Mouse (Mus musculus) intestine, postnatal 0 days (tissue): ENCODE results near the gene Kcnn4. TPM values are rescaled to one million over a fixed set of nuclear protein-coding genes. Genes with fewer than 3 reads are reported as not detected.

Experiments used
- ATAC-seq: fragments of 200-750 bp; cut with Nextera tagmentation; 2 replicates; pipeline ENCODE4 v1.8.0; 2017; ENCODE audit warnings: mild to moderate bottlenecking, moderate TSS enrichment, moderate library complexity
- H3K27ac ChIP-seq: fragments of 300-500 bp; sonication (generic); 2 replicates; pipeline ENCODE4 v1.5.1; 2014; ENCODE audit warnings: mild to moderate bottlenecking, low read depth, low read length, moderate library complexity
- H3K27me3 ChIP-seq: fragments of 300-500 bp; sonication (generic); replicated peaks from 2 replicates; pipeline ENCODE4 v1.6.1; 2014; ENCODE audit warnings: low read length, mixed read lengths; ENCODE audit not compliant: control insufficient read depth, insufficient read depth
- H3K36me3 ChIP-seq: fragments of 300-500 bp; sonication (generic); 2 replicates; pipeline ENCODE4 v1.6.1; 2014; ENCODE audit warnings: mild to moderate bottlenecking, moderate library complexity; ENCODE audit not compliant: control insufficient read depth, insufficient read depth
- H3K4me1 ChIP-seq: fragments of 300-500 bp; sonication (generic); replicated peaks from 2 replicates; pipeline ENCODE4 v1.6.1; 2014; ENCODE audit warnings: antibody characterized with exemption, low read length, mixed read lengths; ENCODE audit not compliant: control insufficient read depth, insufficient read depth
- H3K4me2 ChIP-seq: fragments of 300-500 bp; sonication (generic); replicated peaks from 2 replicates; pipeline ENCODE4 v1.6.1; 2014; ENCODE audit warnings: low read depth, mild to moderate bottlenecking, moderate library complexity
- H3K4me3 ChIP-seq: fragments of 300-500 bp; sonication (generic); 2 replicates; pipeline ENCODE4 v1.5.1; 2014; ENCODE audit warnings: low read depth, low read length
- H3K9ac ChIP-seq: fragments of 300-500 bp; sonication (generic); 2 replicates; pipeline ENCODE4 v1.6.1; 2014; ENCODE audit warnings: mild to moderate bottlenecking, low read depth, low read length
- H3K9me3 ChIP-seq: fragments of 300-500 bp; sonication (generic); 2 replicates; pipeline ENCODE4 v1.6.1; 2016; ENCODE audit warnings: mixed run types; ENCODE audit not compliant: control insufficient read depth
- CTCF ChIP-seq: sonication (generic); IDR thresholded peaks from 2 replicates; pipeline ENCODE4 v1.5.1; 2016; ENCODE audit warnings: low read depth, mild to moderate bottlenecking, control low read depth, antibody characterized with exemption, moderate library complexity
- WGBS: fragments of 180-500 bp; shearing (Covaris S2); extraction: QIAGEN DNeasy Blood & Tissue Kit; methylation state at CpG from one replicate; pipeline ENCODE4 v1.1.7; 2014; 5-methylcytosine and 5-hydroxymethylcytosine counted together
- polyA plus RNA-seq: library from polyadenylated mRNA; unstranded; fragments of >200 nt; fragmentation: Nextera tagmentation; extraction: Ambion mirVana; gene quantifications from 2 replicates; pipeline ENCODE4 v1.2.1, GENCODE M21; 2015

Kcnn4 gene
- polyA plus RNA-seq, 1 experiment from 2014 or later, result 3.2 TPM

- H3K9me3 ChIP-seq, result no peaks in the 10 kb centered on the region
- peaks cover 4% of the 10 kb centered on the region; the same call in 1 of the 2 replicates for H3K4me1 ChIP-seq
- H3K36me3 ChIP-seq, result no peaks in the 10 kb centered on the region
- H3K27ac ChIP-seq, result no peak overlapping the region
- H3K4me2 ChIP-seq, result peak overlapping the region; percentile 61
- H3K27me3 ChIP-seq, result 0 out of 2 replicates have a peak, but pooled peaks cover 5% of the 10 kb centered on the region
- WGBS, result 9% methylated on average over 48 of the region's 49 CpGs
- no peak overlapping the region for H3K9ac ChIP-seq
- peak; percentile 73 for TF ChIP-seq CTCF
- H3K4me3 ChIP-seq, result peak overlapping the region; percentile 21
- ATAC-seq, result peak; percentile 76
Observed at GRCm38 (mm10) chr7:24377091-24377865, 7.2 kb downstream of the Kcnn4 start.

DNA sequence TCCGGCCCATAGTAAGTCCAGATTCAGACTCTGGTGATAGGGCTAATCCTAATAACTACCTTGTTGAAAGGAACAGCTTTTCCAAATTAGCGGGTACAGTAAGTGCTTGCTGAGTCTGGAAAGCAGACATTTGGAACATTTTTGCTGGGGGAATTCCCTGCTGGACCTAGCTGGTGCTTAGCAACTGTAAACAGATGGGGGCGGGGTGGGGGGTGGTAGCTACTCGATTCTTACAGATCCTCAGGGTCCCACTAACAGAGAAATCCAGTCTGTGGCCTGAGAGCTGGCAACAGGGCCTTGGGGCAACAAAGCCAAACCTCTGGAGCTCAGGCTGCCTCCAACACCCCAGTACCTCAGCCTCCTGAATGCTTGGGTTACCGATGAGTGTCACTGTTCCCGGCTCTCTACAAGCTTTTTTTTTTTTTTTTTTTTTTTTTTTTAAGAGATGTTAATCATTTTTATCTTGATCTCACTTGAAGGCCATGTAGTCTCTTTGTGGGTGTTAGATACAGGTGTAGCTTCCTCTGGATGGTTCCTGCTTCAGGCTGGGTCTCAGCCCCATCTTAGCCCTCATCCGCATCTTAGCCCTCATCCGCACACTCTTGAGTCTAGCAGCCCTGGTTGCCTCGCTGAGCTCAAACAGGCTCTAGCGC is 8.1 kb downstream of the Kcnn4 start:
- Histone ChIP-seq H3K4me2 (no peak overlapping the region), H3K27ac (no peak overlapping the region), H3K9me3 (no peaks in the 10 kb centered on the region), H3K27me3 (0 out of 2 replicates have a peak, but pooled peaks cover 5% of the 10 kb centered on the region), H3K4me3 (no peak overlapping the region), H3K9ac (no peak overlapping the region), H3K4me1 (0 out of 2 replicates have a peak, but pooled peaks cover 4% of the 10 kb centered on the region), H3K36me3 (no peaks in the 10 kb centered on the region)
- TF ChIP-seq CTCF, result no peak
- ATAC-seq, result no peak
- 77% methylated on average over 10 of the region's 10 CpGs for WGBS

GRCm38 (mm10) chr7:24379934-24380333 is 9.9 kb downstream of the Kcnn4 start:
- no peaks in the 10 kb centered on the region for H3K9me3 ChIP-seq
- TF ChIP-seq CTCF, result no peak
- 66% methylated on average over 7 of the region's 7 CpGs for WGBS
- H3K27ac ChIP-seq, result no peak overlapping the region
- 0 out of 2 replicates have a peak, but pooled peaks cover 5% of the 10 kb centered on the region for H3K27me3 ChIP-seq
- no peak overlapping the region for H3K4me2 ChIP-seq
- no peak overlapping the region for H3K9ac ChIP-seq
- ATAC-seq, result no peak
- no peak overlapping the region for H3K4me3 ChIP-seq
- H3K36me3 ChIP-seq, result no peaks in the 10 kb centered on the region
- H3K4me1 ChIP-seq, result 0 out of 2 replicates have a peak, but pooled peaks cover 4% of the 10 kb centered on the region

- H3K4me1 ChIP-seq, result 0 out of 2 replicates have a peak, but pooled peaks cover 4% of the 10 kb centered on the region
- H3K27ac ChIP-seq, result no peak overlapping the region
- H3K36me3 ChIP-seq, result no peaks in the 10 kb centered on the region
- H3K9me3 ChIP-seq, result no peaks in the 10 kb centered on the region
- H3K4me3 ChIP-seq, result no peak overlapping the region
- H3K27me3 ChIP-seq, result 0 out of 2 replicates have a peak, but pooled peaks cover 5% of the 10 kb centered on the region
- no peak overlapping the region for H3K9ac ChIP-seq
- ATAC-seq, result no peak
- TF ChIP-seq CTCF, result no peak
- 55% methylated on average over 2 of the region's 2 CpGs for WGBS
- no peak overlapping the region for H3K4me2 ChIP-seq
Observed at GRCm38 (mm10) chr7:24380370-24380769, 10.3 kb downstream of the Kcnn4 start.

GRCm38 (mm10) chr7:24382730-24383372 is 12.8 kb downstream of the Kcnn4 start:
- Histone ChIP-seq H3K9ac (no peak overlapping the region), H3K4me1 (no peaks in the 10 kb centered on the region), H3K4me3 (no peak overlapping the region), H3K27me3 (no peaks in the 10 kb centered on the region), H3K4me2 (no peak overlapping the region), H3K36me3 (no peaks in the 10 kb centered on the region), H3K9me3 (no peaks in the 10 kb centered on the region), H3K27ac (no peak overlapping the region)
- no peak for TF ChIP-seq CTCF
- no peak for ATAC-seq
- 66% methylated on average over 16 of the region's 16 CpGs for WGBS

GRCm38 (mm10) chr7:24384070-24384469 is 14.0 kb downstream of the Kcnn4 start:
- Histone ChIP-seq H3K9ac (no peak overlapping the region), H3K4me1 (no peaks in the 10 kb centered on the region), H3K4me3 (no peak overlapping the region), H3K9me3 (no peaks in the 10 kb centered on the region), H3K27me3 (no peaks in the 10 kb centered on the region), H3K36me3 (no peaks in the 10 kb centered on the region), H3K27ac (no peak overlapping the region), H3K4me2 (no peak overlapping the region)
- 61% methylated on average over 6 of the region's 6 CpGs for WGBS
- no peak for TF ChIP-seq CTCF
- no peak for ATAC-seq
